Mouse (Mus musculus) liver, embryonic 16.5 days (tissue): ENCODE data around the gene Cavin1. TPM values are rescaled to one million over a fixed set of nuclear protein-coding genes. Genes with fewer than 3 reads are reported as not detected.

ENCODE experiments used
- ATAC-seq: fragments of 200-750 bp; cut with Nextera tagmentation; 2 replicates; pipeline ENCODE4 v1.8.0; 2017; ENCODE audit warnings: low read depth, mild to moderate bottlenecking, moderate number of reproducible peaks, moderate library complexity
- H3K27ac ChIP-seq: fragments of 300-500 bp; sonication (generic); 2 replicates; pipeline ENCODE4 v1.5.1; 2014; ENCODE audit warnings: mild to moderate bottlenecking, low read length
- H3K27me3 ChIP-seq: fragments of 300-500 bp; sonication (generic); 2 replicates; pipeline ENCODE4 v1.6.1; 2014; ENCODE audit warnings: low read depth, low read length, mixed read lengths; ENCODE audit not compliant: control insufficient read depth, insufficient read depth
- H3K36me3 ChIP-seq: fragments of 300-500 bp; sonication (generic); 2 replicates; pipeline ENCODE4 v1.6.1; 2014; ENCODE audit warnings: mild to moderate bottlenecking; ENCODE audit not compliant: control insufficient read depth, insufficient read depth
- H3K4me1 ChIP-seq: fragments of 300-500 bp; sonication (generic); 2 replicates; pipeline ENCODE4 v1.6.1; 2014; ENCODE audit warnings: low read depth, low read length, mixed read lengths; ENCODE audit not compliant: control insufficient read depth
- H3K4me2 ChIP-seq: fragments of 300-500 bp; sonication (generic); 2 replicates; pipeline ENCODE4 v1.6.1; 2014; ENCODE audit warnings: low read depth, low read length, mixed read lengths
- H3K4me3 ChIP-seq: fragments of 300-500 bp; sonication (generic); 2 replicates; pipeline ENCODE4 v1.5.1; 2014; ENCODE audit warnings: low read depth, mild to moderate bottlenecking, low read length
- H3K9ac ChIP-seq: fragments of 300-500 bp; sonication (generic); 2 replicates; pipeline ENCODE4 v1.6.1; 2014; ENCODE audit warnings: low read depth, low read length
- H3K9me3 ChIP-seq: fragments of 300-500 bp; sonication (generic); replicated peaks from 2 replicates; pipeline ENCODE4 v1.6.1; 2016; ENCODE audit warnings: low read length; ENCODE audit not compliant: control insufficient read depth
- WGBS: fragments of 180-500 bp; shearing (Covaris S2); extraction: QIAGEN DNeasy Blood & Tissue Kit; methylation state at CpG from one replicate; pipeline ENCODE4 v1.1.7; 2014; ENCODE audit not compliant: insufficient replicate concordance; 5-methylcytosine and 5-hydroxymethylcytosine counted together
- polyA plus RNA-seq: library from polyadenylated mRNA; unstranded; fragments of >200 nt; fragmentation: Nextera tagmentation; extraction: Ambion mirVana; gene quantifications from 2 replicates; pipeline ENCODE4 v1.2.1, GENCODE M21; 2015

Gene Cavin1
- polyA plus RNA-seq, 1 experiment from 2014 or later = 29.7 TPM

- Histone ChIP-seq H3K27me3 (peaks cover 44% of the 10 kb centered on the region), H3K9ac (no peak overlapping the region), H3K4me2 (no peak overlapping the region), H3K4me1 (peaks cover 12% of the 10 kb centered on the region), H3K4me3 (no peak overlapping the region), H3K27ac (no peak overlapping the region), H3K9me3 (no peaks in the 10 kb centered on the region), H3K36me3 (no peaks in the 10 kb centered on the region)
- ATAC-seq = no peak
- WGBS = 74% methylated on average over 7 of the region's 7 CpGs
Observed at GRCm38 (mm10) chr11:100973245-100973644, 2.6 kb upstream of the Cavin1 start.

- ATAC-seq = no peak
- no peak overlapping the region for H3K4me2 ChIP-seq
- peaks cover 12% of the 10 kb centered on the region for H3K4me1 ChIP-seq
- no peaks in the 10 kb centered on the region for H3K36me3 ChIP-seq
- H3K9me3 ChIP-seq = no peaks in the 10 kb centered on the region
- H3K27me3 ChIP-seq = peaks cover 46% of the 10 kb centered on the region
- H3K27ac ChIP-seq = no peak overlapping the region
- no peak overlapping the region for H3K4me3 ChIP-seq
- WGBS = 66% methylated on average over 10 of the region's 10 CpGs
- no peak overlapping the region for H3K9ac ChIP-seq
Observed at GRCm38 (mm10) chr11:100971455-100971854, 768 bp upstream of the Cavin1 start.

GRCm38 (mm10) chr11:100969744-100970556 is 737 bp downstream of the Cavin1 start:
- H3K36me3 ChIP-seq = no peaks in the 10 kb centered on the region
- no peaks in the 10 kb centered on the region for H3K9me3 ChIP-seq
- H3K4me2 ChIP-seq = peak overlapping the region; percentile 74
- ATAC-seq = peak; percentile 44
- H3K27ac ChIP-seq = peak overlapping the region; percentile 48
- peak overlapping the region; percentile 64 for H3K4me3 ChIP-seq
- H3K4me1 ChIP-seq = peaks cover 16% of the 10 kb centered on the region
- under 1% methylated on average over 64 of the region's 65 CpGs for WGBS
- peak overlapping the region; percentile 59 for H3K9ac ChIP-seq
- peaks cover 46% of the 10 kb centered on the region for H3K27me3 ChIP-seq

- H3K27ac ChIP-seq = no peak overlapping the region
- no peak for ATAC-seq
Observed at GRCm38 (mm10) chr11:100969189-100969743, 1.4 kb downstream of the Cavin1 start.

GRCm38 (mm10) chr11:100968501-100968900 is 2.2 kb downstream of the Cavin1 start:
- Histone ChIP-seq H3K27ac (no peak overlapping the region), H3K4me2 (peak overlapping the region; percentile 74; the same call in 1 of the 2 replicates), H3K4me1 (peaks cover 16% of the 10 kb centered on the region), H3K9me3 (no peaks in the 10 kb centered on the region), H3K36me3 (no peaks in the 10 kb centered on the region), H3K4me3 (peak overlapping the region; percentile 64), H3K9ac (no peak overlapping the region), H3K27me3 (peaks cover 46% of the 10 kb centered on the region)
- no peak for ATAC-seq
- WGBS = 69% methylated on average over 5 of the region's 5 CpGs

More at GRCm38 (mm10) chr11:100969189-100969743, 1.4 kb downstream of the Cavin1 start:
- Histone ChIP-seq H3K4me3 (peak overlapping the region; percentile 64), H3K4me1 (peaks cover 16% of the 10 kb centered on the region), H3K27me3 (peaks cover 46% of the 10 kb centered on the region), H3K4me2 (peak overlapping the region; percentile 74), H3K9me3 (no peaks in the 10 kb centered on the region), H3K9ac (peak overlapping the region; percentile 59), H3K36me3 (no peaks in the 10 kb centered on the region)
- 3% methylated on average over 34 of the region's 35 CpGs for WGBS

- H3K9ac ChIP-seq = no peak overlapping the region
- H3K27me3 ChIP-seq = peaks cover 43% of the 10 kb centered on the region
- 65% methylated on average over 5 of the region's 5 CpGs for WGBS
- H3K4me3 ChIP-seq = no peak overlapping the region
- no peak overlapping the region for H3K27ac ChIP-seq
- no peak overlapping the region for H3K4me2 ChIP-seq
- no peaks in the 10 kb centered on the region for H3K9me3 ChIP-seq
- peaks cover 21% of the 10 kb centered on the region for H3K4me1 ChIP-seq
- H3K36me3 ChIP-seq = no peaks in the 10 kb centered on the region
- ATAC-seq = no peak
Observed at GRCm38 (mm10) chr11:100967881-100968420, 2.7 kb downstream of the Cavin1 start.

- no peak for ATAC-seq
- Histone ChIP-seq H3K4me2 (no peak overlapping the region), H3K27ac (no peak overlapping the region), H3K9ac (no peak overlapping the region), H3K9me3 (no peaks in the 10 kb centered on the region), H3K4me1 (peaks cover 21% of the 10 kb centered on the region), H3K4me3 (no peak overlapping the region), H3K36me3 (no peaks in the 10 kb centered on the region), H3K27me3 (peaks cover 40% of the 10 kb centered on the region)
- 60% methylated on average over 5 of the region's 5 CpGs for WGBS
Observed at GRCm38 (mm10) chr11:100967376-100967775, 3.3 kb downstream of the Cavin1 start.

- H3K9ac ChIP-seq = no peak overlapping the region
- no peak overlapping the region for H3K27ac ChIP-seq
- H3K4me3 ChIP-seq = no peak overlapping the region
- no peaks in the 10 kb centered on the region for H3K36me3 ChIP-seq
- H3K4me2 ChIP-seq = no peak overlapping the region
- 12% methylated on average over 6 of the region's 6 CpGs for WGBS
- peaks cover 21% of the 10 kb centered on the region for H3K4me1 ChIP-seq
- ATAC-seq = no peak
- peaks cover 27% of the 10 kb centered on the region for H3K27me3 ChIP-seq
- H3K9me3 ChIP-seq = no peaks in the 10 kb centered on the region
Observed at GRCm38 (mm10) chr11:100965760-100966159, 4.9 kb downstream of the Cavin1 start.
